Mouse (Mus musculus) midbrain, embryonic 14.5 days (tissue): Measurements from ENCODE around the gene Rasl10b. TPM values are rescaled to one million over a fixed set of nuclear protein-coding genes. Genes with fewer than 3 reads are reported as not detected.
A peak's percentile ranks its signal among the peaks of the same experiment; 100 is the strongest.

ENCODE experiments used
- ATAC-seq: fragments of 200-750 bp; cut with Nextera tagmentation; 2 replicates; pipeline ENCODE4 v1.8.0; 2017; ENCODE audit warnings: moderate number of reproducible peaks, moderate library complexity; ENCODE audit not compliant: low FRiP score, low TSS enrichment
- DNase-seq: peaks from one replicate; pipeline ENCODE4 v3.0.0-alpha.2; 2015
- H3K27ac ChIP-seq: fragments of 300-500 bp; sonication (generic); replicated peaks from 2 replicates; pipeline ENCODE4 v1.5.1; 2014; ENCODE audit warnings: mild to moderate bottlenecking, low read depth, low read length, moderate library complexity
- H3K27me3 ChIP-seq: fragments of 300-500 bp; sonication (generic); 2 replicates; pipeline ENCODE4 v1.6.1; 2014; ENCODE audit warnings: low read length, control low read depth, mixed read lengths; ENCODE audit not compliant: control insufficient read depth, insufficient read depth
- H3K36me3 ChIP-seq: fragments of 300-500 bp; sonication (generic); 2 replicates; pipeline ENCODE4 v1.6.1; 2014; ENCODE audit warnings: low read length, control low read depth; ENCODE audit not compliant: control insufficient read depth, insufficient read depth
- H3K4me1 ChIP-seq: fragments of 300-500 bp; sonication (generic); 2 replicates; pipeline ENCODE4 v1.6.1; 2014; ENCODE audit warnings: mild to moderate bottlenecking, antibody characterized with exemption, low read length, control low read depth; ENCODE audit not compliant: control insufficient read depth, insufficient read depth
- H3K4me2 ChIP-seq: fragments of 300-500 bp; sonication (generic); 2 replicates; pipeline ENCODE4 v1.6.1; 2014; ENCODE audit warnings: mild to moderate bottlenecking, low read length, moderate library complexity
- H3K4me3 ChIP-seq: fragments of 300-500 bp; sonication (generic); replicated peaks from 2 replicates; pipeline ENCODE4 v1.5.1; 2014; ENCODE audit warnings: low read depth, low read length
- H3K9ac ChIP-seq: fragments of 300-500 bp; sonication (generic); replicated peaks from 2 replicates; pipeline ENCODE4 v1.6.1; 2014; ENCODE audit warnings: mild to moderate bottlenecking, low read length, moderate library complexity
- H3K9me3 ChIP-seq: fragments of 300-500 bp; sonication (generic); 2 replicates; pipeline ENCODE4 v1.6.1; 2016; ENCODE audit warnings: low read length, control low read depth, mixed read lengths; ENCODE audit not compliant: control insufficient read depth
- WGBS: fragments of 180-500 bp; shearing (Covaris S2); extraction: QIAGEN DNeasy Blood & Tissue Kit; methylation state at CpG from one replicate; pipeline ENCODE4 v1.1.7; 2014; 5-methylcytosine and 5-hydroxymethylcytosine counted together
- polyA plus RNA-seq: library from polyadenylated mRNA; unstranded; fragments of >200 nt; fragmentation: Nextera tagmentation; extraction: Ambion mirVana; gene quantifications from 2 replicates; pipeline ENCODE4 v1.2.1, GENCODE M21; 2014

Gene Rasl10b
- 18.3 and 37.9 TPM in 2 replicates for polyA plus RNA-seq

DNA sequence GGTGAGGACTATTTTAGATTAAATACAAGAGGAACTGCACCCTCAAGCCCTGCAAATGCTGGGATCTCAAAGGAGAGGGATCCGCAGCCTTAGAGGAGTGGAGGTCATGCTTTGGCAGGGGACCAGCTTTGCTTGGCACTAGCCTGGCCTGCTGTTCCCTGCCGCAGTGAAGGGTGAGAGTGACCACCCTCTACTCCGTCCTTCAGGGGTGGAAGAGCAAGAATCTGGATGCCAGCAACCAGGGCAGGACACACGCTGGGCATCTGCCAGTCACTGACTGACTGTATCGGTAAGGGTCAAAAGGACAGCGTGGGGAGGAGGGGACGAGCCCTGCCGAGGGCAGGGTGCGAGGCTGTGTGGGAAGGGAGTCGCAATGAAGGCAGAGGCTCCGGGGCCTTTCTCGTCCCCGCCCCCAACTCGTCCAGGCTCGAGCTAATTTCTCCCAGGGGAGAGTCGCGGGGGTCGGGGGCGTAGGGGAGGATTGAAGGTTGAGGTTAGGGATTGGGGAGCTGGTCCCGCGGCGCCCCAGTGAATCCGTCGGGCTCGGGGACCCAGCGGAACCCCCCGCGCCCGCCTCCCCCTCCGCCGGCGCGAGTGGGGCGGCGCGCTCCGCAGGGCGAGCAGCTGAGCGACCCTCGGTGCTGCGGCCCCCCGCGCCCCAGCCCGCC is at the start of gene Rasl10b:
Gene Rasl10b (plus strand): TSS at position 51 of the 668 bp plus-strand sequence.
- under 1% methylated on average over 32 of the region's 44 CpGs for WGBS
- Histone ChIP-seq H3K27ac (peak within 1 kb of the TSS; percentile 73), H3K4me1 (peaks cover 23% of the 10 kb centered on the region), H3K4me3 (peak within 1 kb of the TSS; percentile 80), H3K9ac (peak within 1 kb of the TSS; percentile 92), H3K4me2 (peak within 1 kb of the TSS; percentile 84), H3K27me3 (no peaks in the 10 kb centered on the region), H3K36me3 (peaks cover 6% of the 10 kb centered on the region), H3K9me3 (no peaks in the 10 kb centered on the region)
- DNase-seq (peak; percentile 86), ATAC-seq (peak; percentile 75; the same call in 1 of the 2 replicates)

DNA sequence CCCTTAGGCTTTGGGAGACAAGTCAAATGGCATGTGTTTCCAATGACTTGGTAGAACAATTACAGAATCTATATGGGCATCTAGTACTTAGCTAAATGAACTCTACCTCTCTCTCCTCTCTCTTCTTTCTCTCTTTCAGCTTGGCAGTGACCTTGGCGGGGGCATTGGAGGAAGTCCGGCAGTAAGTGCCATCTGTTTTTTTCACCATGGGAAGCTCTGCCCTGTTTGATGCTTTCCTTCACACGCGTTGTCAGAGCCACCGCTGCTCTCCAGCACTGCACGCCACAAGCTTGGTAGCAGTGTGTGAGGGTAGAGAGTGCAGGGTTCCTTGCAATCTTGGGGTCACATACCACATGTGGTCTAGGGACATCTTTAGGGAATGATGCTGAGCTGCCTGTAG is 44.3 kb upstream of the Rasl10b start:
- H3K36me3 ChIP-seq = peaks cover 44% of the 10 kb centered on the region
- no peaks in the 10 kb centered on the region for H3K27me3 ChIP-seq
- DNase-seq (no peak), ATAC-seq (no peak)
- WGBS = 96% methylated on average over 6 of the region's 6 CpGs
- H3K4me1 ChIP-seq = no peaks in the 10 kb centered on the region
- H3K9me3 ChIP-seq = no peaks in the 10 kb centered on the region
- H3K4me2 ChIP-seq = no peak overlapping the region
- no peak overlapping the region for H3K4me3 ChIP-seq
- no peak overlapping the region for H3K9ac ChIP-seq
- no peak overlapping the region for H3K27ac ChIP-seq

DNA sequence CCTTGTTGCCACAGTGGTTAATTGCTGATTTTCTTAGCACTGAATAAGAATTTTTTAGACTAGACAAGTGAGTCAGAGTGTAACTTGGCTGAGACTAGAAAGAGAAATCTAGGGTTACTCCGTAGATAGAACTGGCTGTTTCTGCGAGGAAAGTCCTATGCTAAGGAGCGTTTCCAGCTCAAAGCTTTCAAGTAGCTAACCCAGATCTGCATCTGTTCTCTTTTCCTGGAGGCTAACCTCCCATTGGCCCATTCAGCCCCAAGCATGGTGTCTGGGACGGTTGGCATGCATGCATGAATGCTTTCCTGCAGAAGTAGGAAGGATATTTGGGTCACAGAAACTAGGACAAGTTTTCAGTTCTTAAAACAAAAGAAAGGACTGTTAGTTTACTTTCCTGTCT is 37.7 kb upstream of the Rasl10b start:
- no peaks in the 10 kb centered on the region for H3K9me3 ChIP-seq
- no peaks in the 10 kb centered on the region for H3K4me1 ChIP-seq
- H3K36me3 ChIP-seq = peaks cover 75% of the 10 kb centered on the region
- DNase-seq (no peak), ATAC-seq (no peak)
- no peak overlapping the region for H3K4me3 ChIP-seq
- no peak overlapping the region for H3K9ac ChIP-seq
- H3K27me3 ChIP-seq = no peaks in the 10 kb centered on the region
- H3K27ac ChIP-seq = no peak overlapping the region
- no peak overlapping the region for H3K4me2 ChIP-seq
- 89% methylated on average over 4 of the region's 4 CpGs for WGBS

DNA sequence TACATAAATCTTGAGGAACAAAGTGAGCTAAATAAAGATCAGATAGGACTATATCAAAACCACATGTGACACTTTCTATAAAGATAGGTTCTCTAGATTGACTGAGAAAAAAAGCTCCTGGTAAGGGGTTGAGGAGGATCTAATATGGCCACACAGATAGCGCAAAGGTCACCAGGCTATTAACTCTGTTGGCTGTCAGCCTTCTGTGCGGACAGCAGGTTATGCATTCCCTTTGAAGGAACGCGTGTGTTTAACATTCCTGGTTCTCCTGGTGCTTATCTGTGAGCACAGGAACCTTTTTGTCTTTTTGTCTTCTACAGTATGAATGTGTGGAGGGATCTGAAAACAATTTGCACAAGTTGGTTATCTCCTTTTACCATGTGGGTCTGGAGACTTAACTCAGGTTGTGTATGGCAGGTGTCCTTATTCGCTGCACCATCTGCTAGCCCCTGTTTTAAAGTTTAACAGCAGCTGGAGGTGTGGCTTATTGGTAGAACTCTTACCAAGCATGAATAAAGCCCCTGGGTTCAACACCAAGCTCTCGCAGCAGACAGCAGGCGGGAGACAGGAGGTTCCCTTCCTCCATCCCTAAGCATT is 29.1 kb upstream of the Rasl10b start:
- DNase-seq (no peak), ATAC-seq (no peak)
- H3K4me3 ChIP-seq = no peak overlapping the region
- peaks cover 19% of the 10 kb centered on the region for H3K36me3 ChIP-seq
- no peaks in the 10 kb centered on the region for H3K9me3 ChIP-seq
- WGBS = 88% methylated on average over 7 of the region's 7 CpGs
- H3K27me3 ChIP-seq = no peaks in the 10 kb centered on the region
- H3K4me2 ChIP-seq = no peak overlapping the region
- H3K27ac ChIP-seq = no peak overlapping the region
- no peak overlapping the region for H3K9ac ChIP-seq
- H3K4me1 ChIP-seq = no peaks in the 10 kb centered on the region

DNA sequence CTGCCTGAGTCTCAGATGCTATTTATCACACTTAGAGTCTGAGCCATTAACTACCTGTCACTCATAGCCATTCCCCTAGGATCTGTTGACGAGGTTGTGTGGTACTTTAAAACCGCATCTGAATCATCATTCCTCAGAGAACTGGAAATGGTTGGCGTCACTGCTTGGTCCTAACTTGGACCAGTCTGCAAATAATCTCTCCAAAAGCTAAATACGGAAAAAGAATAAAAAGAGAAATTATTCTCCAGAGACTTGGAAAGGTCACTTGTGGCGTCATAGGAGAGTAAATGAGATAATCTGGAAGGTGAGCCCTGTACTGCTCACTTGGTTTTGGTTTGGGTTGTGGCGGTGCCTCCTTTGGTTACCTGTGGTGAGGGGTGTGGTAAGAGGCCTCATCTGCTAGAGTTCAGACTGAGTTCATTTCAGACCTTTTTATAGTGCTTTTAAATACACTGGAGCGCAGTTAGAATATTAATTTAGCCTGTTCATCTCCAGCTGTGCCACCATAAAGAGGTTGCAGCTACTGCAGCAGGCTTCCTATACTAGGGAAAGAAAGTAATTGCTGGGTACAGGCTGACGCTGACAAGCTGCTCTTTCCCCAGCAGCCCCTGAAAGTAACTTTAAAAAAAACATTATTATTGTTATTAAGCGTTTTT is 25.9 kb upstream of the Rasl10b start:
- no peak overlapping the region for H3K4me3 ChIP-seq
- WGBS = 58% methylated on average over 9 of the region's 9 CpGs
- ATAC-seq (no peak), DNase-seq (peak; percentile 5)
- no peaks in the 10 kb centered on the region for H3K4me1 ChIP-seq
- H3K27me3 ChIP-seq = no peaks in the 10 kb centered on the region
- no peak overlapping the region for H3K4me2 ChIP-seq
- no peak overlapping the region for H3K27ac ChIP-seq
- H3K9me3 ChIP-seq = no peaks in the 10 kb centered on the region
- H3K36me3 ChIP-seq = peaks cover 12% of the 10 kb centered on the region
- no peak overlapping the region for H3K9ac ChIP-seq

DNA sequence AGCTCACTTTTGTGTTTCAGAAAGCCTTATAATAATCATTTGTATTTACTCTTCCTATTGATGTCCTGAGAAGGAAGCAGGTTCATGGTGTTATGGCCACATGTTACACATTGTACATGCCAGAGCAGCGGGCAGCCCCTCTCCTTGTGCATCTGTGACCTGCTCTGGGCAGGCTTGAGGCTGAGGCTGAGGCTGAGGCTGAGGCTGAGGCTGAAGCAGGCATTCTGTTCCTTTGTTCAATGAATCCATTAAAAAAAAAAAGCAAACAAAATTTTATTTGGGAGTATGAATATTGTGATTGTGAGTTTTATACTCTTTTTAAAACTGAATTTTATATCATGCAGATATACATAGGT is 25.4 kb upstream of the Rasl10b start:
- DNase-seq = no peak
- H3K27me3 ChIP-seq = no peaks in the 10 kb centered on the region
- H3K4me3 ChIP-seq = no peak overlapping the region
- H3K27ac ChIP-seq = no peak overlapping the region
- no peaks in the 10 kb centered on the region for H3K4me1 ChIP-seq
- H3K9me3 ChIP-seq = no peaks in the 10 kb centered on the region
- no peak for ATAC-seq
- no peak overlapping the region for H3K4me2 ChIP-seq
- peaks cover 10% of the 10 kb centered on the region for H3K36me3 ChIP-seq
- H3K9ac ChIP-seq = no peak overlapping the region
- WGBS = 81% methylated on average over 1 of the region's 1 CpGs

DNA sequence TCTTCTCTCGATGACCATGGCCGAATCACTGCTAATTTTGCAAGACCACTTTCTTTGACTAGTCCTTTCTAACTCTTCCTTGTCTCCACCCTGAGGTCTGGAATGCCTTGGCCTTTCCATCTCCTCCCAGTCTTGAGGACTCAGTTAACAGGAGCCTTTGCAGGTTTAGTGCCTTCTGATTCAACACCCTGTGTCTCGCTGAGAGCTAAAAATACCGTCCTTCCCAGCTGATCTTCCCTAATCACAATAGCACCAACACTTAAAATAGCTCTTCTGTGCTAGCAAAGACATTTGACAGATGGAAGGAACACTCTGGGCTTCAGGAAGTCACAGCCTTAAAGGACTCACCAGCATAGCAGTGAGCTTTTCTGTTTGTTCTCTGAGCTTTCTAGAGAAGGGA is 15.9 kb upstream of the Rasl10b start:
- WGBS = 92% methylated on average over 4 of the region's 4 CpGs

DNA sequence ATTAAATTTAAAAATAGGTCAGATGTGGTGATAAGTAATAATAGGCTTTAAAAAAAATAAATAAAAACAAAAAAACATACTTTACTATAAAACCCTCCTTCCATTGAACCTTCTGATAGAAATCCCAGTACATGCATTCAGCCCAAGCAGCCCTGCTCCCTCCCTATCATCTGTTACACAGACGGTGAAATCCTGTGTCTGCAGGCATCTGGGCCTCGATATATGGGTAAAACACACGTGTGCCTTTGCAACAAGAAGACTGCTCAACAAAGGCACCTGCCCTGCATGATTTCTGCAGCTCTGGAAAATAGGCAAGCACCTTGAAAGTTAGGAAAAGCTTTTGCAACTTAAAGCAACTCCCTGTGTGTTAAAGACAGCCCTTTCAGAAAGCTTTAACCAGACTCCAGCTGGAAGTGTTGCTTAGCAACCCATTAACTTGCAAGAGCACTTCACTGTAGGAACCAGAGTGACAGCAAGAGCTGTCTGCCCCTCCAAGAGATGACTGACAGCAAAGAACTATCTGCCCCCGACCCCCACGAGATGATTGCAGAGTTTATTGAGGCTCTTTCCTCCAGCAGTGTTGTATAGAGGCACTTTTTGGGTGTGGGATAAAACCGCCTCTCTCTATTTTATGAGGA is 14.0 kb upstream of the Rasl10b start:
- Histone ChIP-seq H3K9ac (no peak overlapping the region), H3K27me3 (no peaks in the 10 kb centered on the region), H3K4me2 (no peak overlapping the region), H3K9me3 (no peaks in the 10 kb centered on the region), H3K27ac (0 out of 2 replicates have a peak overlapping the region, but pooled peaks have one; percentile 32), H3K4me1 (0 out of 2 replicates have a peak, but pooled peaks cover 4% of the 10 kb centered on the region), H3K36me3 (peaks cover 74% of the 10 kb centered on the region), H3K4me3 (no peak overlapping the region)
- 13% methylated on average over 6 of the region's 6 CpGs for WGBS
- ATAC-seq = no peak
- DNase-seq = peak; percentile 59

More for the DNA sequence above, 15.9 kb upstream of the Rasl10b start:
- Histone ChIP-seq H3K27me3 (no peaks in the 10 kb centered on the region), H3K4me2 (no peak overlapping the region), H3K9me3 (no peaks in the 10 kb centered on the region), H3K36me3 (peaks cover 63% of the 10 kb centered on the region), H3K4me1 (0 out of 2 replicates have a peak, but pooled peaks cover 4% of the 10 kb centered on the region), H3K27ac (no peak overlapping the region), H3K4me3 (no peak overlapping the region), H3K9ac (no peak overlapping the region)
- no peak for ATAC-seq
- no peak for DNase-seq
